Mouse (Mus musculus) bone marrow macrophage, adult 2 months (primary cell): ENCODE measurements around the gene Ptprcap.

Experiments
- CTCF ChIP-seq: IDR thresholded peaks from 2 replicates; pipeline ENCODE4 v1.5.1; 2012; ENCODE audit warnings: low read depth, mild to moderate bottlenecking, low read length, moderate library complexity
- POLR2A ChIP-seq: IDR thresholded peaks from 2 replicates; pipeline ENCODE4 v1.6.1; 2012; ENCODE audit warnings: mild to moderate bottlenecking, low read depth, low read length, borderline replicate concordance

DNA sequence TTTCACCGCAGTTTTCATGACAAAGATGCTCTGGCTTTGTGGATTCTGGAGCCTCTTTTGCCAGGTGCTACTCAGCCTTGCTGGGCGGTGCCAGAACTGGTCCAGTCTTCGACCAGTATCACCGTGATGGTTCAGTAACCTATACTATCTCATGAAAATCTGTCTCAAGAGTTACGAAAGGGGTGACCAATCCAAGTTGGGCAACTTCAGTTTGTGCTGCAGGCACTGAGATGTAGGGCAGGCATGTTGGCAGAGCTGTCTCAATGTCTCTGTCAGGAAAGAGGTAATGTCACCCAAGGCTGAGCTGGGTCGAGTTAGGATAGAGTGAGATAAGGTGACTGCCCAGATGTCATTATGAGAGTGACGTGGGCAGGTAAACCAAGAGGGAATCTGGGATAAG, 27.0 kb downstream of the Ptprcap start:
- TF ChIP-seq POLR2A, result no peak
- no peak for TF ChIP-seq CTCF
